ENCODE assay signal across 9 mouse cellular contexts in genomic region chr2:173702096-173702866, GRCm38 (mm10). TPM values are rescaled to one million over a fixed set of nuclear protein-coding genes. Genes with fewer than 3 reads are reported as not detected.
DNase-seq lines count a peak whose midpoint lies in the region; ATAC-seq and TF ChIP-seq lines count a peak whose summit lies in the region.
"Had no signal": no experiment of that assay in that cellular context is flagged by ENCODE, and none has a peak within 500 bp of the region (broad histone marks: within the 10 kb centered on the region; RNA-seq: fewer than 3 reads in every experiment).

No protein-coding gene starts in this region.

- no peak overlapping the region for H3K4me3 ChIP-seq in hindbrain, embryonic 13.5 days
- no peak overlapping the region for H3K4me3 ChIP-seq in hindbrain, embryonic 10.5 days
- H3K4me3 ChIP-seq in forebrain, embryonic 14.5 days (ENCODE audit: low read depth, low read length): no peak overlapping the region
- H3K4me3 ChIP-seq in liver, postnatal 0 days (ENCODE audit: low read depth, low read length): no peak overlapping the region
- H3K4me3 ChIP-seq: erythroblast, embryonic 14.5 days; midbrain, embryonic 12.5 days had no signal

- DNase-seq in hindbrain, embryonic 10.5 days (ENCODE audit: low spot score): no peak
- DNase-seq in forebrain, embryonic 14.5 days (ENCODE audit: low spot score): peak; percentile 32
- peak; percentile 65 for DNase-seq in heart, postnatal 4 days
- DNase-seq in liver, postnatal 0 days: no peak
- DNase-seq in frontal cortex, postnatal 36 days (ENCODE audit: low spot score in 2 of 2): no peak
- no peak for DNase-seq in layer of hippocampus, adult 11-12 months (ENCODE audit: low spot score)

- H3K27ac ChIP-seq in hindbrain, embryonic 13.5 days: peak overlapping the region; percentile 82
- H3K27ac ChIP-seq in hindbrain, embryonic 10.5 days: no peak overlapping the region
- H3K27ac ChIP-seq in forebrain, embryonic 14.5 days (ENCODE audit: low read depth, low read length): 0 out of 2 replicates have a peak overlapping the region, but pooled peaks have one; percentile 39
- peak overlapping the region; percentile 39; the same call in 1 of the 2 replicates for H3K27ac ChIP-seq in liver, postnatal 0 days (ENCODE audit: low read depth)
- H3K27ac ChIP-seq: midbrain, embryonic 12.5 days had no signal

- H3K27me3 ChIP-seq in hindbrain, embryonic 13.5 days: no peaks in the 10 kb centered on the region
- H3K27me3 ChIP-seq in hindbrain, embryonic 10.5 days (ENCODE audit: insufficient read depth, poor library complexity, severe bottlenecking): no peaks in the 10 kb centered on the region
- no peaks in the 10 kb centered on the region for H3K27me3 ChIP-seq in forebrain, embryonic 14.5 days (replicated peaks; ENCODE audit: control insufficient read depth, insufficient read depth, low read length)
- H3K27me3 ChIP-seq in liver, postnatal 0 days (ENCODE audit: insufficient read depth, low read length): no peaks in the 10 kb centered on the region
- H3K27me3 ChIP-seq: midbrain, embryonic 12.5 days had no signal

- peaks cover 41% of the 10 kb centered on the region for H3K4me1 ChIP-seq in hindbrain, embryonic 13.5 days (replicated peaks)
- no peaks in the 10 kb centered on the region for H3K4me1 ChIP-seq in hindbrain, embryonic 10.5 days (replicated peaks)
- H3K4me1 ChIP-seq in forebrain, embryonic 14.5 days (ENCODE audit: control insufficient read depth, insufficient read depth, low read length): no peaks in the 10 kb centered on the region
- H3K4me1 ChIP-seq in liver, postnatal 0 days (ENCODE audit: insufficient read depth): no peaks in the 10 kb centered on the region
- H3K4me1 ChIP-seq: midbrain, embryonic 12.5 days had no signal

- peaks cover 40% of the 10 kb centered on the region for H3K36me3 ChIP-seq in hindbrain, embryonic 13.5 days
- peaks cover 74% of the 10 kb centered on the region for H3K36me3 ChIP-seq in hindbrain, embryonic 10.5 days
- peaks cover 42% of the 10 kb centered on the region for H3K36me3 ChIP-seq in forebrain, embryonic 14.5 days (ENCODE audit: control insufficient read depth, insufficient read depth, low read length)
- peaks cover 38% of the 10 kb centered on the region for H3K36me3 ChIP-seq in liver, postnatal 0 days (replicated peaks; ENCODE audit: insufficient read depth, low read length)

- 66% methylated on average over 16 of the region's 16 CpGs for WGBS in hindbrain, embryonic 13.5 days
- WGBS in hindbrain, embryonic 10.5 days: 85% methylated on average over 16 of the region's 16 CpGs
- WGBS in forebrain, embryonic 14.5 days: 74% methylated on average over 16 of the region's 16 CpGs
- 76% methylated on average over 16 of the region's 16 CpGs for WGBS in liver, postnatal 0 days (ENCODE audit: insufficient replicate concordance)

- no peaks in the 10 kb centered on the region for H3K9me3 ChIP-seq in hindbrain, embryonic 13.5 days
- no peaks in the 10 kb centered on the region for H3K9me3 ChIP-seq in hindbrain, embryonic 10.5 days
- H3K9me3 ChIP-seq in forebrain, embryonic 14.5 days (replicated peaks; ENCODE audit: control insufficient read depth, low read length): no peaks in the 10 kb centered on the region
- H3K9me3 ChIP-seq in liver, postnatal 0 days (ENCODE audit: low read length): no peaks in the 10 kb centered on the region
- H3K9me3 ChIP-seq: midbrain, embryonic 12.5 days had no signal

- H3K4me2 ChIP-seq in hindbrain, embryonic 13.5 days: no peak overlapping the region
- H3K4me2 ChIP-seq in forebrain, embryonic 14.5 days (ENCODE audit: low read length): no peak overlapping the region
- H3K4me2 ChIP-seq in liver, postnatal 0 days (ENCODE audit: low read depth, low read length): no peak overlapping the region
- H3K4me2 ChIP-seq: midbrain, embryonic 12.5 days had no signal

- ATAC-seq in hindbrain, embryonic 13.5 days (ENCODE audit: low FRiP score): peak; percentile 70
- ATAC-seq in forebrain, embryonic 14.5 days: no peak
- no peak for ATAC-seq in liver, postnatal 0 days

- no peak for TF ChIP-seq CTCF in liver, postnatal 0 days (IDR thresholded peaks at IDR 0.05; ENCODE audit: low read depth)

- H3K9ac ChIP-seq in hindbrain, embryonic 13.5 days: peak overlapping the region; percentile 39; the same call in 1 of the 2 replicates
- H3K9ac ChIP-seq in forebrain, embryonic 14.5 days (ENCODE audit: low read length): no peak overlapping the region
- H3K9ac ChIP-seq in liver, postnatal 0 days (replicated peaks): no peak overlapping the region
- H3K9ac ChIP-seq: midbrain, embryonic 12.5 days had no signal

- no peak for TF ChIP-seq EP300 in liver, postnatal 0 days (IDR thresholded peaks at IDR 0.05; ENCODE audit: low read depth)

RNA-seq across cellular contexts. Expression of gene 1700010B08Rik, which starts 16.9 kb away (rescaled TPM):
- polyA plus RNA-seq in hindbrain, embryonic 13.5 days (2015; fragmentation: Nextera tagmentation; extraction: Ambion mirVana): not detected in 2 replicates
- polyA plus RNA-seq in hindbrain, embryonic 10.5 days (2016; fragmentation: Nextera tagmentation; extraction: Ambion mirVana): not detected in 2 replicates
- not detected in 2 replicates for polyA plus RNA-seq in forebrain, embryonic 14.5 days (2014; fragmentation: Nextera tagmentation; extraction: Ambion mirVana)
- not detected for total RNA-seq in heart, postnatal 4 days (2021)
- polyA plus RNA-seq in liver, postnatal 0 days (2015; fragmentation: Nextera tagmentation; extraction: Ambion mirVana): not detected in 2 replicates
- polyA plus RNA-seq: erythroblast, embryonic 14.5 days; midbrain, embryonic 12.5 days had no signal

RNA-seq across cellular contexts. Expression of gene Vapb, which starts 35.0 kb away (rescaled TPM):
- polyA plus RNA-seq in hindbrain, embryonic 13.5 days (2015; fragmentation: Nextera tagmentation; extraction: Ambion mirVana): 11.7 and 13.3 TPM in 2 replicates
- 11.7 and 14.9 TPM in 2 replicates for polyA plus RNA-seq in hindbrain, embryonic 10.5 days (2016; fragmentation: Nextera tagmentation; extraction: Ambion mirVana)
- 13.9 and 18.5 TPM in 2 replicates for polyA plus RNA-seq in forebrain, embryonic 14.5 days (2014; fragmentation: Nextera tagmentation; extraction: Ambion mirVana)
- 10 to 100 TPM; 92.8 to 94.2 TPM for total RNA-seq in heart, postnatal 4 days (2021)
- 4.7 and 7.6 TPM in 2 replicates for polyA plus RNA-seq in liver, postnatal 0 days (2015; fragmentation: Nextera tagmentation; extraction: Ambion mirVana)

RNA-seq across cellular contexts. Expression of gene Rab22a, which starts 42.7 kb away (rescaled TPM):
- 34.7 and 36.8 TPM in 2 replicates for polyA plus RNA-seq in hindbrain, embryonic 13.5 days (2015; fragmentation: Nextera tagmentation; extraction: Ambion mirVana)
- 25.9 and 31.4 TPM in 2 replicates for polyA plus RNA-seq in hindbrain, embryonic 10.5 days (2016; fragmentation: Nextera tagmentation; extraction: Ambion mirVana)
- polyA plus RNA-seq in forebrain, embryonic 14.5 days (2014; fragmentation: Nextera tagmentation; extraction: Ambion mirVana): 36.4 and 41.1 TPM in 2 replicates
- 10 to 100 TPM; 26.7 to 27.0 TPM for total RNA-seq in heart, postnatal 4 days (2021)
- 13.1 and 14.0 TPM in 2 replicates for polyA plus RNA-seq in liver, postnatal 0 days (2015; fragmentation: Nextera tagmentation; extraction: Ambion mirVana)

Comparison
In these comparisons a context has a peak if more than half of its experiments do, and no peak if none do; other contexts are left out.
1. DNase-seq: peak in forebrain, embryonic 14.5 days (single experiment) and heart, postnatal 4 days (single experiment); none in hindbrain, embryonic 10.5 days (single experiment), liver, postnatal 0 days (single experiment), frontal cortex, postnatal 36 days (0 of 2) and layer of hippocampus, adult 11-12 months (single experiment).